Mouse (Mus musculus): ENCODE data around the gene Myocd.
A peak's percentile ranks its signal among the peaks of the same experiment; 100 is the strongest.

Myocd gene

DNA sequence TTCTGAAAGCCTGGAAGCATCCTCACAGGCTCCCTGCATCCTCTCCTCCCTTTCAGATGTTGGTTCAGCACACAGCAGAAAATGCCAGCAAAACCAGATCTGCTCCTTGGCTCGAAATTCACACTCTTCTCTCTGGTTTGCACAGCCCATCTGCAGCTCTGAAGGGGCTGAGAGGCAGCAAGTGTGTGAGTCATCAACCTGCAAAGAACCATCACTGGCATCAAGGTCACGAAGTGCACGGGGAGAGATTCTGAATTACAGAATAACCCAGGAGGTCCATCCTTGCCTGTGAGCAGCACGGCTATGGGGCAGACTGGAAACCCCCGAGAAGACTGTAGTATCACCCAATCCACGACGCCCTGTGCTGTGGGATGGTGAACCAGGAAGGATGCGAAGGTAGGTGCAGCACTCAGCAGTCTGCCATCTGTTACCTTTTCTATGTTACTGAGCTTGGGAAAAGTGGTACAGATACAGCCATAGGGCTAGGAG is 134.5 kb downstream of the Myocd start:
- DNase-seq = peak; percentile 63

GRCm38 (mm10) chr11:65133661-65134060 is 136.1 kb downstream of the Myocd start:
- DNase-seq = no peak

DNA sequence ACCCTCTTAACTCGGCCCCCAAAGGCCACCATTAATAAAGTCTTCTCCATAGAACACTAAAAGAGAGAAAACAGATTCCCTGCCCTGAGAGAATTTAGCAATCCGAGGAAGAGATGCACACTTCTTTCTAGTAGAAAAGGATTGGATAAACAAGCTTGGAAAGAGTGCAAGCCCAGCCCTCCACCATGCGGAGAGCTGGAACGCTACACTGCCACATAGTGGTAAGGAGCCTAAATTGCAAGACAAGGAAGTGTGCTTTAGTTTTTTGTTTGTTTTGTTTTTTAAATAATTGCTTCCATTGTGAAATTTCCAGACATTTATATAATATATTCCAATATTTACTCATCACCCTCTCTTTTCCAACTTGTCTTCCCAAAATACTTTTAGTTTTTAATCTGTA is 140.7 kb downstream of the Myocd start:
- no peak for DNase-seq

- no peak for DNase-seq
Measured at GRCm38 (mm10) chr11:65128666-65129065, 141.1 kb downstream of the Myocd start.

DNA sequence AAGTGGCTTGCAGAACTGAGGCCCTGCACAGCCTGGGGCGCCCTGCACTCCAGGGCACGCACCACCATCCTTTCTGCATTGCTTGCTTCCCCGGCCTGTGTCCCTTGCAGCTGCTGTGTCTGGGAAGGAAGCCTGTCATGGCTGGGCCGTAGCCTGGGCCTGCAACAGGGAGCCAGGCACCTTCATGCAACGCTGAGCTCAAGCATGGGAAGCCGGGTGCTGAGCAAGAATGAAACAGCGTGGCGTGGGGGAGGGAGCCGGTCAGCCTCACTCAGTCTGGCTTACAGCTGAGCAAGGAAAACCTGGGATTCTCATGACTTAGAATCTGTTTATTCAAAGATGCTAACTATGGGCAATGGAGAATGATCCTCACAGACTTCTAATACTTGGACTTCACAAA is 143.2 kb downstream of the Myocd start:
- DNase-seq = peak; percentile 56

All from right cerebral cortex, postnatal 25 days (tissue).